Mouse (Mus musculus) lung, embryonic 14.5 days (tissue): ENCODE measurements around the gene Nfkb1. TPM values are rescaled to one million over a fixed set of nuclear protein-coding genes. Genes with fewer than 3 reads are reported as not detected.
A peak's percentile ranks its signal among the peaks of the same experiment; 100 is the strongest.

Experiments used
- ATAC-seq: fragments of 200-750 bp; cut with Nextera tagmentation; 2 replicates; pipeline ENCODE4 v1.8.0; 2017; ENCODE audit warnings: mild to moderate bottlenecking, moderate TSS enrichment, moderate library complexity; ENCODE audit not compliant: insufficient read depth
- DNase-seq: peaks from one replicate; pipeline ENCODE4 v3.0.0-alpha.2; 2015
- H3K27ac ChIP-seq: fragments of 300-500 bp; sonication (generic); 2 replicates; pipeline ENCODE4 v1.5.1; 2014; ENCODE audit warnings: low read depth, mild to moderate bottlenecking, moderate library complexity
- H3K27me3 ChIP-seq: fragments of 300-500 bp; sonication (generic); 2 replicates; pipeline ENCODE4 v1.6.1; 2014; ENCODE audit warnings: low read length, control low read depth; ENCODE audit not compliant: insufficient read depth
- H3K36me3 ChIP-seq: fragments of 300-500 bp; sonication (generic); 2 replicates; pipeline ENCODE4 v1.6.1; 2014; ENCODE audit warnings: control low read depth; ENCODE audit not compliant: insufficient read depth
- H3K4me1 ChIP-seq: fragments of 300-500 bp; sonication (generic); 2 replicates; pipeline ENCODE4 v1.6.1; 2014; ENCODE audit warnings: antibody characterized with exemption, control low read depth; ENCODE audit not compliant: insufficient read depth
- H3K4me2 ChIP-seq: fragments of 300-500 bp; sonication (generic); 2 replicates; pipeline ENCODE4 v1.6.1; 2014; ENCODE audit warnings: mild to moderate bottlenecking
- H3K4me3 ChIP-seq: fragments of 300-500 bp; sonication (generic); 2 replicates; pipeline ENCODE4 v1.5.1; 2014; ENCODE audit warnings: low read depth, low read length
- H3K9ac ChIP-seq: fragments of 300-500 bp; sonication (generic); 2 replicates; pipeline ENCODE4 v1.6.1; 2014
- H3K9me3 ChIP-seq: fragments of 300-500 bp; sonication (generic); 2 replicates; pipeline ENCODE4 v1.6.1; 2016; ENCODE audit warnings: low read depth, low read length, control low read depth
- CTCF ChIP-seq: IDR thresholded peaks from 2 replicates; pipeline ENCODE4 v1.5.1; 2016; ENCODE audit warnings: antibody characterized with exemption, low read depth
- WGBS: fragments of 180-500 bp; shearing (Covaris S2); extraction: QIAGEN DNeasy Blood & Tissue Kit; methylation state at CpG from one replicate; pipeline ENCODE4 v1.1.7; 2014; 5-methylcytosine and 5-hydroxymethylcytosine counted together
- polyA plus RNA-seq: library from polyadenylated mRNA; unstranded; fragments of >200 nt; fragmentation: Nextera tagmentation; extraction: Ambion mirVana; gene quantifications from 2 replicates; pipeline ENCODE4 v1.2.1, GENCODE M21; 2014

Nfkb1 gene
- polyA plus RNA-seq, 1 experiment from 2014 or later = 34.8 TPM

DNA sequence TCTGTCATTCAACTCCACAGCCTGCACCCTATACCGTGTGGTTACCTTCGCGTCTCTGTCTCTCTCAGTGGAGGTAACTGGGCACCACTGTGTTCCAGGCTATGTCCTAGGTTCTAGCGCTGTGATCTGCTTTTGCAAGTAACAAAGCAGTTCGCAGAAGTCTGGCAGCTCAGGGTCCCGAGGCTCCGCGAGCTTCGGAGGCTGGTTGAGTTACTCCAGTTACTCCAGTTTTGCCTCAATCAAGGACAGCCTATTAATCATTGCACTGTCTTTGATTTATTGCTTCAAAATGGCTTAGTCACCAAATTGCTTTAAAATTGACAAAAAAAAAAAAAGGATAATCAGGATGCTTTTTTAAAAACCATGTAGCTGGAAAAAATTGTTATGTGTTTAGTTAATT lies 126.6 kb downstream of the Nfkb1 start:
- Histone ChIP-seq H3K4me2 (no peak overlapping the region), H3K9me3 (no peaks in the 10 kb centered on the region), H3K9ac (no peak overlapping the region), H3K27ac (no peak overlapping the region), H3K4me3 (no peak overlapping the region), H3K27me3 (no peaks in the 10 kb centered on the region), H3K4me1 (no peaks in the 10 kb centered on the region), H3K36me3 (no peaks in the 10 kb centered on the region)
- no peak for TF ChIP-seq CTCF
- no peak for ATAC-seq
- DNase-seq = no peak
- 83% methylated on average over 9 of the region's 9 CpGs for WGBS

DNA sequence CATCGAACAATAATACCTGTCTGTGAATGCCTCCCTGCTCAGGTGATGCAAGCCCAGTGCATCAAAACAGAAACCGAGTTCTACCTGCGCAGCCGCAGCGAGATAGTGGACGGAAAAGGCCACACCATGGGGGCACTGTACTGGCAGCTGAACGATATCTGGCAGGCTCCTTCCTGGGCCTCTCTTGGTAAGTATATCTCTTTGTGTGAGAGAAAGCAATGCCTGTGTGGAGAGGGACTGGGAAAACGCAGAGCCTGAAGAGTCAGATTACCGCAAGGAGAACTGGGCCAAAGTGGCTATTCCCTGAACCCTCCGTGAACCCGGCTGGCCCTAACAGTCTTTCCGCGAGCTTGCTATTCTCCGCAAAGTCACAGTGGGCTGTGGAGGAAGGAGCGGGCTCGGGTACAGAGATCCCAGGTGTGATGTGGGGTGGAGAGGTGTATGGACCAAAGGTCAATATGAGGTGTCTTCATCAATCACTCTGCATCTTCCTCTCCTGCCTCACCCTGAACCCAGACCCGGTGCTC lies 128.1 kb downstream of the Nfkb1 start:
- Histone ChIP-seq H3K27me3 (no peaks in the 10 kb centered on the region), H3K9ac (no peak overlapping the region), H3K27ac (no peak overlapping the region), H3K4me2 (no peak overlapping the region), H3K36me3 (no peaks in the 10 kb centered on the region), H3K4me3 (no peak overlapping the region), H3K9me3 (no peaks in the 10 kb centered on the region), H3K4me1 (no peaks in the 10 kb centered on the region)
- ATAC-seq = peak; percentile 17; the same call in 1 of the 2 replicates
- DNase-seq = no peak
- WGBS = 67% methylated on average over 17 of the region's 17 CpGs
- no peak for TF ChIP-seq CTCF

DNA sequence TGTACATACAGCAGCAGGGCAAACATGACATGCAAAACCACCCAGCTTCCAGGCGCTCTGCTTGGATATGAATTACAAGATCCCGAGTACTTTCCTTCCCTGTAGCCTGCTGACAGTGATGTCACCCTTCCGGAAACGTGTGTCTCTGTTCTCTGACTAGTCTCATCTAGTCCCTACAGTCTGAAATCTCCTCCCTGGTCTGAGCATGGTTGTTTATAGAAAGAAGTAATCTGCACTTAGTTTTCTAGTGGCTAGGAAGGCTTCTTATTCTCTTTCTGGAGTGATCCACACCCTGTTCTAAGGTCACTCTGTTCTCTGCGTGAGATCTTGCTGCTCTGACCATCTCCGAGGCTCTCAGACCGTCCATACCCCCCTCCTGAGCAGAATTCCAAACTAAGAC lies 129.3 kb downstream of the Nfkb1 start:
- 80% methylated on average over 7 of the region's 7 CpGs for WGBS
- no peak for TF ChIP-seq CTCF
- H3K27me3 ChIP-seq = no peaks in the 10 kb centered on the region
- no peak for DNase-seq
- no peak overlapping the region for H3K27ac ChIP-seq
- ATAC-seq = no peak
- no peak overlapping the region for H3K4me2 ChIP-seq
- H3K9ac ChIP-seq = no peak overlapping the region
- H3K4me3 ChIP-seq = no peak overlapping the region
- no peaks in the 10 kb centered on the region for H3K4me1 ChIP-seq
- no peaks in the 10 kb centered on the region for H3K36me3 ChIP-seq
- no peaks in the 10 kb centered on the region for H3K9me3 ChIP-seq

DNA sequence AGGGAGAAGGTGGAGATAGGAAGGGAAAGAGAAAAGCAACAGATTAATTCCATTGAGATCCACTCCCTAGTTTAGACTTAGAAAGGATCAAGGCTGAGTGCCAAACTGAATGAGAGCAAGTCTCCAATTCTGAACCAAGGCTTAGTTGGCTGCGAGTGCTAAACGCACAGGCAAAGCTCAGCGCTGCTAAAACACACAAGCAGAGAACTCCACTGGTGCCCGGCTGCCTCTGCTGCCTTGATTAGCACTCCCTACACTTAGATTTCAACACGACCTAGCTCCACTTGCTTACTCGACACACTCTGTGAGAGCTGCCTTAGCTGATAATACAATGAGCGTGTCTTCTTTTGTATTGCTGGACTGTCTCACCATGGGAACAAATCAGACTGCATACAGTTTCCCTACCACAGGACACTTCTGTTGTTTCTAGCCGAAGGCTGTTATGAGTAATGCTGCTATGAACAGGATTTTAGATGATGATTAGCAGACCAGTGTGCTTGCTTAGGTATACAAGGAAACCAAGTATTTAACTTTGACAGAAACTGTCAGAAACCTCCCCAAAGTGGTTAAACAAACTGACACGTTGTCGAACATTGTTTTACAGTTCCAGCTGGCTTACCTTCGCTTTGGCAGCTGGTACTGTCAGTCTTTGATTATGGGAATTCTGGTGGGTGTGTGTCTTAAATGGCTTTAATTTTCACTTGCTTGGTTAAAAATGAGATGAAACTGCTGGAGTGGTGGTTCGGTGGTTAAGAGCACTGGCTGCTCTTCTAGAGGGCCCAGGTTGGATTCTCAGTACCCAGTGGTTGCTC lies 134.3 kb downstream of the Nfkb1 start:
- Histone ChIP-seq H3K9me3 (no peaks in the 10 kb centered on the region), H3K27me3 (no peaks in the 10 kb centered on the region), H3K4me3 (no peak overlapping the region), H3K4me2 (no peak overlapping the region), H3K27ac (no peak overlapping the region), H3K9ac (no peak overlapping the region), H3K4me1 (no peaks in the 10 kb centered on the region), H3K36me3 (no peaks in the 10 kb centered on the region)
- no peak for TF ChIP-seq CTCF
- 75% methylated on average over 12 of the region's 12 CpGs for WGBS
- ATAC-seq (no peak), DNase-seq (no peak)

DNA sequence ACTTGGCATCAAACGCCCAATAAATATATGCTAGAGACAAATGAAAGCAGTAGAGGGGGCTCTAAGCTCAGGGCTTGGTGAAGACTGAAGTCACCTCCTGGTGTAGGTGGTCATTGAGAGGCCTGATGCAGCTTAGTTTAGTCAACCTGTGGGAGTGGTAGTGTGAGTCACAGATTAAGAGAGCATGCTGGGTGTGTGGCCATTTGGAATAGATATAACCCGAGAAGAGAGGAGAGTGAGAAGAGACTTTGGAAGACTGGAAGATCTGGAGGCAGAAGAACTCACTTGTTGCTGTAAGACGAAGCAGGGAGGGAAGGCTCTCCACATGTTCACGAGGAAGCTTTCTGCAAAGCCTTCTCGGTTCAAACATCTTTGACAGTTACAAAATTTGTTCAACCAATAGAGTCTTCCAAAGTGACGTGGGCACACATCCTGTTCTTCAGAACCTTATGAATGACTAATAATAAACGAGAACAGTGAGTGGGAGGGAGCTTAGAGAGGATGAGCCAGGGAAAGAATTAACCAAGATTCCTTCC lies 135.2 kb downstream of the Nfkb1 start:
- ATAC-seq (no peak), DNase-seq (no peak)
- no peaks in the 10 kb centered on the region for H3K27me3 ChIP-seq

DNA sequence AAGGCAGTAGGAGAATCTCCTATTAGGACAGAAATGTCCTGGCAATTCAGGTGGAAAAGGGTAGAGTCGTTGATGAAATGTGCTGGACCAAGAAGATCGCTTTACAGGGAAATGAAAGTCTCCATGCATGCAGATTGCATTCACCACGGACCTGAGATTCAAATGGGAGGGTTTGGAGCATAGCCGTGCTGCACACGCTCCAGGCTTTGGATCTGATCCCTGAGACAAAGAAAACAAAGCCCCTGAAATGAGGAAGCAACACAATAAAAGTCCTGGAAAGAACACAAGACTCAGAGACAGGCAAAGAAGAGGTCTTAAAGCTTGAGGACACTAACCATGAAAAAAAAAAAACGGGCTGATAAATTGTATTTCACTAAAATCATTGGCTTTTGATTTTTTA lies 136.2 kb downstream of the Nfkb1 start:
- Histone ChIP-seq H3K4me1 (no peaks in the 10 kb centered on the region), H3K27ac (no peak overlapping the region), H3K9me3 (no peaks in the 10 kb centered on the region), H3K4me3 (no peak overlapping the region), H3K4me2 (no peak overlapping the region), H3K27me3 (no peaks in the 10 kb centered on the region), H3K36me3 (no peaks in the 10 kb centered on the region), H3K9ac (no peak overlapping the region)
- no peak for DNase-seq
- WGBS = 78% methylated on average over 6 of the region's 6 CpGs
- no peak for ATAC-seq
- TF ChIP-seq CTCF = no peak

More for the DNA sequence above, 135.2 kb downstream of the Nfkb1 start:
- H3K9ac ChIP-seq = no peak overlapping the region
- H3K4me3 ChIP-seq = no peak overlapping the region
- H3K4me2 ChIP-seq = no peak overlapping the region
- no peaks in the 10 kb centered on the region for H3K36me3 ChIP-seq
- no peaks in the 10 kb centered on the region for H3K9me3 ChIP-seq
- H3K4me1 ChIP-seq = no peaks in the 10 kb centered on the region
- WGBS = 55% methylated on average over 7 of the region's 7 CpGs
- TF ChIP-seq CTCF = no peak
- no peak overlapping the region for H3K27ac ChIP-seq

DNA sequence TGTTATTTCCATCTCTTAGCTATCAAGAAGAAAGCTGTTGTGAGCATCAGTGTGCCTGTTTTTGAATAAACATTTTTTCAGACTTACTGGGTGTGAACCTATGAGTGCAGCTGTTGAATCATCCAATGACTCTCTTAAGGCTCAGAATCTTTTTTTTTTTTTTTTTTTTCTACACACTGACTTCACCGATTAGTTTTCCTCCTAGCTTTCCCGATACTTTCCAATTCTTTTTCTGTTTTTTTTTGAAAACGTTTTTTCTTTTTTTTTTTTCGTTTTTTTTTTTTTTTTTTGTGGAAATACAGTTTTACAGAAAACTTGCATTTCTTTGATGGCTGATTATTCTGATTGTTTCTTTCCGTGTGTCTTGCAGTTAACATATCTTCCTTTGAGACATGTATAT lies 138.5 kb downstream of the Nfkb1 start:
- no peak for TF ChIP-seq CTCF
- H3K36me3 ChIP-seq = no peaks in the 10 kb centered on the region
- DNase-seq (no peak), ATAC-seq (no peak)
- H3K4me2 ChIP-seq = no peak overlapping the region
- H3K4me1 ChIP-seq = no peaks in the 10 kb centered on the region
- H3K9me3 ChIP-seq = no peaks in the 10 kb centered on the region
- H3K27me3 ChIP-seq = no peaks in the 10 kb centered on the region
- 75% methylated on average over 5 of the region's 5 CpGs for WGBS
- H3K27ac ChIP-seq = no peak overlapping the region
- no peak overlapping the region for H3K9ac ChIP-seq
- no peak overlapping the region for H3K4me3 ChIP-seq
